Mouse (Mus musculus) spleen, adult 2 months (tissue): ENCODE data around the gene Mmaa.

Experiments used
- CTCF ChIP-seq: fragments of 200-500 bp; IDR thresholded peaks from 2 replicates; pipeline ENCODE4 v1.5.1; 2011; ENCODE audit warnings: mild to moderate bottlenecking, inconsistent platforms; ENCODE audit not compliant: insufficient read depth, insufficient read length, insufficient replicate concordance; ENCODE audit errors: extremely low read depth
- POLR2A ChIP-seq: fragments of 200-500 bp; IDR thresholded peaks from 2 replicates; pipeline ENCODE4 v1.6.1; 2011; ENCODE audit warnings: low read depth, low read length, inconsistent platforms

DNA sequence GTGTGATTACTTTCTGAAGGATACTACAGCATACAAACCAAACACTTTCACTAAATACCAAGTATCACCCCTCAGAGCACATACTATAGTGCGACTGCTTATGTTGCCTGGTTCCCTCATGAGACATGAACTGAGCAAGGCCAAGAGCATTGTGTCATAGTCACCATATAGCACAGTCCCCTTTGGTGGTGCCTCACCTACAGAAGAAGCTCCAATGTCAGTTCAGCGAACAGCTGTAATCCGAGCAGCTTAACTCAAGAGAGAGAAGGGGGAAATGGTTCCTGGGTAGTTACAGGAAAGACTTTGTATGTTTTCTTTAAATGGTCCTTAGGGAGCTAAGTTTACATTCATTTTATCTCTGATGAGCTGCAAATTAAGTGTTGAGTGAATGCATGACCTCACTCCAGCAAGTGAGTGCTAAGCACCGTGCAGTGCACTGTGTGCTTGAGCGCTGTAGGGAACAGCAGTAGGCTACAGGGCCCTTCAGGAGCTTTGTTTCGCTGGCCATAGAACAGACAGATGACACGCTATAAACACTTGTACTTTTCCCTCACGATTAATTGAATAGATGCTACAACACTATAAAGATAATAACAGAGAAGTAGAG is 17.4 kb downstream of the Mmaa start:
- no peak for TF ChIP-seq CTCF
- TF ChIP-seq POLR2A: no peak
